Mouse (Mus musculus) layer of hippocampus, adult 11-12 months (tissue): ENCODE data around the gene Ddt.

ENCODE experiments used
- DNase-seq: peaks from one replicate; pipeline ENCODE4 v3.0.0; 2022; ENCODE audit warnings: low spot score

The Ddt gene

GRCm38 (mm10) chr10:75772795-75773664 lies at the start of gene Ddt:
TSS of gene Ddt (minus strand) at chr10:75773414.
- peak; percentile 87 for DNase-seq

DNA sequence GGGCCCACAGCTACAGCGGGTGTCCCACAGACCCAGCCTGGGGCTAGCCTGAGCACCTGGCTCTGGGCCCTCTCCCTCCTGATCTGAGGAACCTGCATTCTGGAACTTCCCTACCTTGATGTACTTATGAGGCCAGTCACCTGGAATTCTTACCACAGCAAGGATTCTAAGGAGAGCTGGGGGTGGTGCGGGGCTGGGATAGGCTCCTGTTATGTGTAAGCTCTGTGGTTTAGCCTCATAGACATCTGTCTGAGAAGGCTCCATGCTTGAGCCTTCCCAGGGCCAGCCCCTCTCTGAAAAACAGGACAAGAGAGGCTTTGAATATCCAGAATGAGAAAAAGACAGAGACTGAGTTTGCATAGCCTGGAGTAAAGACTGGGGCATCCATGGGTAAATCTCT lies 49.2 kb upstream of the Ddt start, which contains the start of gene Gstt4:
Gene Gstt4 (minus strand): TSS at position 101 of the 400 bp plus-strand sequence.
- no peak for DNase-seq

DNA sequence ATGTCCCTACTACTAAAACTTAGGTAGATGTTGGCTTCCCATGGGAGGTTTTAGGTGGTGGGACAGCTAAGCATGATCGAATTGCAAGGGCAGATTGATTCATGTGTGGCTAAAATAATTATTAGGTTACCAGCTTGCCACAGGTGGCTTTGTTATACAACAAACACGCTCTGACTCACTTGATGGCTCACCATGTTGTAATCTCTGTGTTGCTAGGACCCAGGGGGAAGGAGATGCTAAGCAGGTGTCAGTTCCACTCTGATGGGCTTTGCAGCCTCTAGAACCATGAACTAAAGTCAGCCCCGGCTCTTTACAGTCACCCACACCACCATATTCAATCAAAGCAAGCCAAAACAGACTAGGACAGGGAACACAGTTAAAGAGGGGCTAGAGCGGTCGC lies 46.7 kb upstream of the Ddt start:
- DNase-seq: no peak

DNA sequence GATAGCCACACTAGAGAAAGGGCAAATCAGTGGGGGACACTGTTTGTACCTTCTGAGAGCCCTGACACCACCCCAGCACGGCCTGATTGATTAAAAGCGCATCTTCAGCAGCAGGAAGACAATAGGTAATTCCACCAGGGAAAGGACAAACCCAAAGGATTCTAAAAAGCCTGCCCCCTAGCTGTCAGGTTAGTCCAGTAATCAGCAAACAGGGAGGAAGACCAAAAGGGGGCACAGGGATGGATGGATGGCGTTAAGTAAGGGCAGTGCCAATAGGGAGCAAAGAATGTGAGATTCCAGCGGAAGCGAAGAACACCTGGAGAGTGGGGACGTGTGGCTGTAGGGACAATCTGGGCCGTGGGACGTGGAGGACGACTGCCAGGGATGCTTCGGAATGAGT lies 45.4 kb upstream of the Ddt start:
- DNase-seq: no peak

- DNase-seq: no peak
Observed at GRCm38 (mm10) chr10:75804217-75804616, 31.0 kb upstream of the Ddt start.

DNA sequence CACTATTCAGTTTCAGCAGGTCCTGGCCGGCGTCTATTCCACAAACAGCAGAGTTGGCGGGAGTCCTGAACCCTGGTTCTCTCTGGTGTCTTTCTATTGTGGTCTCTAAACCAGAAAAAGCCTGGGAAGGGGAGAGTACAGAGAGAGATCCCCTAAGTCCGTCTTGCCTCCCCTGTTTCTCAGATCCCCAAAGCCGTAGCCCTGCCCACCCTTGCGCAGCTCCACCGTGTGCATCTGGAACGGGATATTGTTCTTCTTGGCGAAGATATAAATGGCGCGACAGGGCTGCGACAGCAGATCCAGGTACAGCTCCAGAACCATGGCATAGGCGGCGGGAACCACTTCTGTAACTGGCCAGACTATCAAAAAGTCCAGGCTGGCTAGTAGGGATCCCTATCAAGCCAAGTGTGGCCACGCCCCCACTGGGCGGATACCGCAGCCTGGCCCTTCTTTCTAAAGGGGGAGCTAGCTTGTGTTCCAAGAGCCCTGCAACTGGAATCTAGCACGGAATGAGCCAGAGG lies 25.0 kb upstream of the Ddt start, which contains the start of gene Gstt1:
Gene Gstt1 (minus strand): TSS at position 409 of the 521 bp plus-strand sequence.
- peak; percentile 21 for DNase-seq

GRCm38 (mm10) chr10:75797619-75798175 lies 24.5 kb upstream of the Ddt start:
- peak; percentile 25 for DNase-seq

- DNase-seq: no peak
Observed at GRCm38 (mm10) chr10:75796731-75797516, 23.7 kb upstream of the Ddt start.

DNA sequence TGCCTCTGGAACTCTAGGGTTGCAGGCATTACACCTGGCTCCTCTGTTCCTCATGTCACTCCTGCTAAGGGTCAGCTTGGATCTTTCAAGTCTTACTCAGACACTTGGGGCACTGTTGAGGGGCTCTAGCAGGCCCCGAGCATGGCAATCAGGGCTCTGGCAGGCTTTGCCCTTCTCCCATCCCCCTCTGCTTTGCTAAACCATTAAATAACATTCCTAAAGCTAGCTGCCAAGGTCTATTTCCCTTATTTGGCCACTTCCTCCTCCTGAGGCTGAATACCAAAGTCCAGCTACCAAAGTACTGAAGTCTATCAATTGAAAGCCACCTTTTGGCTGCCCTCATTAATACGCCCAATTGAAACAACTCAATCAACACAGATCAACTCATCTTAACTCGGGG lies 21.7 kb upstream of the Ddt start:
- DNase-seq: no peak

GRCm38 (mm10) chr10:75790773-75791172 lies 17.6 kb upstream of the Ddt start:
- no peak for DNase-seq

DNA sequence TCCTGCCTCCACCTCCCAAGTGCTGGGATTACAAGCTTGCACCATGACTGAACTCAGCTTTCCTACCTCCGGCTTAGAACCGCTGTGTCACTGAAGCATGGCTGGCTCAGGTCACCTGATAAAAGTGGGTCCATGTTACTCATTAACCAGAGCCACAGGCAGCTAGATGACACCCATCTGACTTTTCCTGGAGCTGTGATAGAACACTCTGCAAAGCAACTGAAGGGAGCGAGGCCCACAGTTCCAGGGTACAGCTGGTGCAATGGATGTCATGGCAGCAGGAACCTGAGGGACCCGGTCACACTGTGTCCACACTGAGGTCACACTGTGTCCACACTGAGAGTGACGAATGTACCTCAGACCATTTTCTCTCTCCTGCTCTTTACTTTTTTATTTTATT lies 16.6 kb upstream of the Ddt start:
- DNase-seq: no peak

DNA sequence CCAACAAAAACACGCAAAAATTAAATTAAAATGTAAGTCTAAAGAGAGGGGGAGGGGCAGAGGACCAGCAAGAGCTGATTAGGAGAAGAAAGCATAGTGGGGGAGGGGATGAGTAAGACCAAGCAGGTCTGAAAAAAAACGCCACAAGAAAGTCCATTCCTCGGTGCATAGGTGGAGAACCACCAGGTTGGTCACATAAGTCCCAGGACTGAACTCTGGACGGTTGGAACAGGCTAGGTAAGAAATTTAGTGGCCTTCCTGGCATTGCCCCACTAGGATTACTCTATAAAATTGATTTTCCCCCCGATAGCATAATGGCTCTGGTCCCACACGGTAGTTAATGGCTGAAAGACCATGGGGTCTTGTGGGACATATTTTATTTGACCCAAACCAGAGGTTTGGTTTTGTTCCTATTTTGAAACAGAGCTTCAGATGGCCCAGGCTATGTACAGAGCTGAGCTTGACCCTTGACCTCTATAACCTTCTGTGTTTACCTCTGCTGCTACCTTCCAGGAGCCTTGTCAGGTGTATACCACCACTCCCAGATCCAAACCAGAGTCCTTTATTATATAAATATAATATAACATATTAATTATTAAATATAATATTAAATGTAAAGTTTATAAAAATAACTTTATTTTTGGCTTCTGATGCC lies 16.0 kb upstream of the Ddt start:
- DNase-seq: no peak

DNA sequence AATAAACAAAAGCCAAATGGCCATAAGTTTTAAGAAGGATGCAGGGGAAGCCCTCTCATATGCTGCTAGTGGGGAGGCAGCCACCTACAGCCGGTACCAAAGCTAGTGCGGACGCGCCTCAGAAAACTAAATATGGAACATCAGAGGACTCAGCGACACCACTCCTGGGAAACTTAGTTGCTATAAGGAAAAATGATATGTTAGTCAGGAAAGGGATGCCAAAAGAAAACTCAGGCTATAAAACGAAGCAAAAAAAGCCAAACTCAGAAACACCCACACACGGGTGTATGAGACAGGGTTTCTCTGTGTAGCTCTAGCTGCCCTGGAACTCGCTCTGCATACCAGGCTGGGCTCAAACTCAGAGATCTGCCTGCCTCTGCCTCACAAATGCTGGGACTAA lies 15.1 kb upstream of the Ddt start:
- DNase-seq: no peak

DNA sequence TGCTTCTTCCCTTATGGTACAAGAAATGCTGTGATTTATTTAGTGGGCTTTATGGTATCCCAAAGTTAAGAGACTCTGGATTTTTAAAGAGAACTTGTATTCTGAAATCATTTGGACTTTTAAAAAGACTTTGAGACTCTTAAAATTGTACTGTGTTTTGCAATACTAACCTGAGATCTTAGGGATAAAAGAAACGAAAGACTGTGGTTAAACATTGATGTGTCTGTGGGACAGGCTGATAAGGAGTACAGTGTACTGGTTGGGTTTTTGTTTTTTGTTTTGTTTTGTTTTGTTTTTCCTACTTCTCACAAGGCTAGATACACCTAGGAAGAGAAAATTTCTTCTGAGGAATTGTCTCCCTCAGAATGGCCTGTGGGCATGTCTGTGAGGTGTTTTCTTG lies 12.2 kb upstream of the Ddt start:
- DNase-seq: no peak

- DNase-seq: peak; percentile 14
Observed at GRCm38 (mm10) chr10:75780769-75781578, 7.8 kb upstream of the Ddt start, which contains the start of the genes Gm20441 and Gstt3. TSS of gene Gm20441 (minus strand) at chr10:75780954. TSS of gene Gstt3 (minus strand) at chr10:75781414.

- no peak for DNase-seq
Observed at GRCm38 (mm10) chr10:75779206-75780174, 6.3 kb upstream of the Ddt start.

DNA sequence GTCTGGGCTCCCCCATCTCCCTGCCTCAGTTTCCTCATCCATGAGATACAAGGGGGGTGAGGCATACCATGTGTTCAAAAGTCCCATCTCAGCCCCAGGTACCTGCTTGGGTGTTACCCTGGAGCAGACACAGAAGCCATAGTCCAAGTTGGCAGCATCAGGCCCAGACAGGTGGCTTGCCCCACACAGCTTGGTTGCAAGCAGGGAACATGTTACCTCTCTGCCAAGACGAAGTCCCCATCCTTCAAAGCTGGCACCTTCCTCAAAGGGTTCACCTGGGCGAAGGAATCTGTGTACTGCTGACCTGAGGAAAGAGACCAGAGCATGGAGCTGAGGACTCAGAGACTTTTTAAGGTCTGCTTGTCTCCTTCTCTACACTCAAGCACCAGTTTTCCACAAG lies 4.7 kb upstream of the Ddt start:
- DNase-seq: no peak

DNA sequence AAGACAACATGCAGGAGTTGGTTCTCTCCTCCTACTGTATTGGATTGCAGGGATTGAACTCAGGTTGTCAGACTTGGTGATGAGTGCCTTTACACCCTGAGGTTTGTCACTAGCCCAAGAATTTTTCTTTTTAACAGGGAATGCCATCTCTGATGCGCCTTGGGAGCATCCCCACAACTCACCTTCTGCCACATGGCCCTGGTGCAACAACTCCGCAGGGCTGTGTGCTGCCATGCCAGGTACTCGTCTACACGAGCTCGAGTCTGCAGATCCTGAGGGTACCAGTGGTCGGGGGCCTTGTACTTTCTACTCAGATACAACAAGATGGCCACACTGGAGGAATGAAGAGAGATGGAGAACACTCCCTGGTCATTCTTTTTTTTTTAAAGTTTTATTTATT lies 3.3 kb upstream of the Ddt start:
- no peak for DNase-seq

DNA sequence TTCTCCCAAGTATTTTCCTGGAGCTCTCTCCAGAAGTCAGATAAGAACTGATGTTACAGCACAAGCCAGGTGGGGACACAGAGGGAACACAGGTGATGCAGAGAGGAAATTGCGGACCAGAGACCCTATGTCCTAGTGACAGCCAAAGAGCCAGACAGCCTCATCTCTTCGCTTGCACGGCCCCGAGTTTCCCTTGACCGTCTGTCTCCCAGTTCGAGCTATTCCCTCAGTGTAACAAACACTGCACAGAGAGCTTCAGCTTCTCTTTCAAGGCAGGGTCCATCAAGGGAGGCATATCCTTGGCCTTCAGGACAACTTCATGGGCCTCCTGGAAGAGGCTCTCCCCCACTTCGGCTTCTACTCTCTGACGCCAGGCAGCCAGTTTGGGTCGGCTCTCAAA lies 1.4 kb upstream of the Ddt start:
- DNase-seq: no peak

DNA sequence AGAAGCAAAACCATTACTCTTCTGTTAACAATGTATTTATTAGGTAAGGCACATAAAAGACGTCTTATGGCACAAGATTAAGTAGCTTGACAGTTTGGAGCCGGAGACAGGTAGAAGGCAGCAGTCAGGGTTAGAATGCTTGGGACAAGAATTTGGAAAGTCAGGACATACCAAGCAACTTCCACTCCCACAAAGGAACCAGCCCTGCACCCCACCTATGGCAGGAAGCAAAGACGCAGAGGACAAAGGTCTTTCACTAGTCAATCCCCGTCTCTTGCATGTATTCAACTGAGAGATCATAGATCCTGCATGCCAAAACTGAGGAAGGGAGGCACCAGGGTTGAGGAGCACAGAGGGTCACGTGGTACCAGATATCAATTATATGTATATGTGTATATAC lies 888 bp upstream of the Ddt start:
- no peak for DNase-seq
